8 mouse cellular contexts compared by ENCODE assay signal in genomic region chrX:71106392-71106791, GRCm38 (mm10). TPM values are rescaled to one million over a fixed set of nuclear protein-coding genes. Genes with fewer than 3 reads are reported as not detected.
A peak's percentile ranks its signal among the peaks of the same experiment; 100 is the strongest.
DNase-seq lines count a peak whose midpoint lies in the region; ATAC-seq lines count a peak whose summit lies in the region.

No protein-coding gene starts in this region.

- H3K4me1 ChIP-seq in heart, embryonic 11.5 days (ENCODE audit: control insufficient read depth, insufficient read depth, low read length): no peaks in the 10 kb centered on the region
- H3K4me1 ChIP-seq in brown adipose tissue, adult 24 weeks (ENCODE audit: control insufficient read depth, insufficient read depth, insufficient read length, low read length): peaks cover 6% of the 10 kb centered on the region

- H3K27me3 ChIP-seq in heart, embryonic 11.5 days (ENCODE audit: control insufficient read depth, insufficient read depth, low read length): no peaks in the 10 kb centered on the region

- H3K9me3 ChIP-seq in heart, embryonic 11.5 days (replicated peaks; ENCODE audit: control insufficient read depth, low read length): no peaks in the 10 kb centered on the region

- intact Hi-C loops in gastrocnemius, postnatal 36 days (cut with DNase I): no loop called here

- H3K27ac ChIP-seq in heart, embryonic 11.5 days (ENCODE audit: low read depth, low read length): no peak overlapping the region
- peak overlapping the region; percentile 56; the same call in 1 of the 2 replicates for H3K27ac ChIP-seq in brown adipose tissue, adult 24 weeks (replicated peaks; ENCODE audit: low read depth, low read length)

- H3K4me3 ChIP-seq in heart, embryonic 11.5 days (ENCODE audit: low read depth, low read length): no peak overlapping the region
- no peak overlapping the region for H3K4me3 ChIP-seq in brown adipose tissue, adult 24 weeks (ENCODE audit: insufficient read depth, low read depth, low read length)

- peak; percentile 49 for DNase-seq in heart, adult 8-10 months (ENCODE audit: low spot score)
- DNase-seq in gastrocnemius, postnatal 36 days: peak; percentile 33 to 37
- peak; percentile 12 for DNase-seq in lung, postnatal 14 days
- no peak for DNase-seq in Muller cell, postnatal 12 days (ENCODE audit: inconsistent ontology term)
- no peak for DNase-seq in neural tube, embryonic 10.5 days (ENCODE audit: extremely low spot score, low spot score)

- H3K36me3 ChIP-seq in heart, embryonic 11.5 days (ENCODE audit: control insufficient read depth, insufficient read depth, low read length): no peaks in the 10 kb centered on the region

- 69% methylated on average over 4 of the region's 4 CpGs for WGBS in heart, embryonic 11.5 days (ENCODE audit: insufficient replicate concordance)

- H3K4me2 ChIP-seq in heart, embryonic 11.5 days: no peak overlapping the region

- no peak overlapping the region for H3K9ac ChIP-seq in heart, embryonic 11.5 days (ENCODE audit: low read depth, low read length)

- no peak for ATAC-seq in heart, embryonic 11.5 days (replicated peaks; ENCODE audit: insufficient number of reproducible peaks, low FRiP score, low TSS enrichment)
- no peak for ATAC-seq in erythroblast, adult 5-6 weeks (replicated peaks; ENCODE audit: low FRiP score, poor library complexity, severe bottlenecking)

RNA-seq across cellular contexts. Expression of gene Mamld1, which starts 56.3 kb away (rescaled TPM):
- total RNA-seq in heart, adult 8-10 months (2022): 1 to 10 TPM; 4.2 to 5.1 (median 4.4) TPM
- polyA plus RNA-seq in heart, embryonic 11.5 days (2014; fragmentation: Nextera tagmentation; extraction: Ambion mirVana): 3.5 and 4.3 TPM in 2 replicates
- polyA plus RNA-seq in brown adipose tissue, adult 24 weeks (2012; ENCODE audit: insufficient read depth, insufficient read length, missing spikeins): 5.8 and 14.1 TPM in 2 replicates
- 1 to 10 TPM; 1.4 to 2.3 TPM for total RNA-seq in gastrocnemius, postnatal 36 days (2021)
- not detected in 2 replicates for total RNA-seq in erythroblast, adult 5-6 weeks (2015; ENCODE audit: low replicate concordance)
- total RNA-seq in erythroblast, adult 5-6 weeks (2017; ENCODE audit: low replicate concordance): not detected in 2 replicates

Comparison
In these comparisons a context has a peak if more than half of its experiments do, and no peak if none do; other contexts are left out.
1. DNase-seq: peak in heart, adult 8-10 months (single experiment), gastrocnemius, postnatal 36 days (2 of 2) and lung, postnatal 14 days (single experiment); none in Muller cell, postnatal 12 days (single experiment) and neural tube, embryonic 10.5 days (single experiment).